Mouse (Mus musculus): Measurements from ENCODE around the gene Prune2. TPM values are rescaled to one million over a fixed set of nuclear protein-coding genes. Genes with fewer than 3 reads are reported as not detected.

Prune2 gene
- polyA plus RNA-seq, 1 experiment = 0.22 TPM

DNA sequence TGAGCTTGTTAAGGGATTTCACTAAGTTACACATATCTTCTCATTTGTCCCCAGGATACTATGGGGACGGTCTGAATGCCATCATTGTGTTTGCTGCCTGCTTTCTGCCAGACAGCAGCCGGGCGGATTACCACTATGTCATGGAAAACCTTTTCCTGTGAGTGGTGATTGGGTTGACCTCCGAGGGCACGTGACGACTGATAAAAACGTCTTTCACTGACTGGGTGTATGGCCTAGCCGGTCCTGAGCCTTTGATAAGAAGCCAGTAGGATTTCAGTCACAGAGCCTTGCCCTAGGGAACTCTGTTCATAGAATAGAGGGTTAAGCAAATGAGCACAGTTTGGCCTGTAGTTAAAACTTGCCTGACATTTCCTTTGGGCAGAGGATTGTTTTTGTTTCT lies 243.1 kb downstream of the Prune2 start:
- TF ChIP-seq POLR2A (IDR thresholded peaks at IDR 0.05; ENCODE audit: low read depth, low read length) = no peak
- no peak for TF ChIP-seq CTCF (IDR thresholded peaks at IDR 0.05; ENCODE audit: extremely low read depth, insufficient read depth, insufficient read length, insufficient replicate concordance)
- no peak for DNase-seq (ENCODE audit: low read depth in 1 of 2, low spot score in 2 of 2)
- Histone ChIP-seq H3K4me1 (ENCODE audit: control insufficient read depth, insufficient read depth, insufficient read length) (no peaks in the 10 kb centered on the region), H3K4me3 (ENCODE audit: extremely low read depth, insufficient read depth, insufficient read length) (no peak overlapping the region), H3K36me3 (ENCODE audit: control insufficient read depth, insufficient read depth, low read length) (no peaks in the 10 kb centered on the region), H3K27ac (ENCODE audit: insufficient read depth, low read length) (no peak overlapping the region), H3K27me3 (ENCODE audit: control insufficient read depth, insufficient read depth, low read length) (no peaks in the 10 kb centered on the region)
- WGBS = 86% methylated on average over 8 of the region's 8 CpGs

GRCm38 (mm10) chr19:17207141-17207540 lies 251.2 kb downstream of the Prune2 start:
- no peak overlapping the region for H3K4me3 ChIP-seq (ENCODE audit: extremely low read depth, insufficient read depth, insufficient read length)
- TF ChIP-seq POLR2A (IDR thresholded peaks at IDR 0.05; ENCODE audit: low read depth, low read length) (no peak), CTCF (IDR thresholded peaks at IDR 0.05; ENCODE audit: extremely low read depth, insufficient read depth, insufficient read length, insufficient replicate concordance) (no peak)
- DNase-seq (ENCODE audit: low read depth in 1 of 2, low spot score in 2 of 2) = no peak
- no peaks in the 10 kb centered on the region for H3K4me1 ChIP-seq (ENCODE audit: control insufficient read depth, insufficient read depth, insufficient read length)
- H3K36me3 ChIP-seq (ENCODE audit: control insufficient read depth, insufficient read depth, low read length) = no peaks in the 10 kb centered on the region
- no peaks in the 10 kb centered on the region for H3K27me3 ChIP-seq (ENCODE audit: control insufficient read depth, insufficient read depth, low read length)
- H3K27ac ChIP-seq (ENCODE audit: insufficient read depth, low read length) = no peak overlapping the region
- WGBS = 90% methylated on average over 7 of the region's 7 CpGs

DNA sequence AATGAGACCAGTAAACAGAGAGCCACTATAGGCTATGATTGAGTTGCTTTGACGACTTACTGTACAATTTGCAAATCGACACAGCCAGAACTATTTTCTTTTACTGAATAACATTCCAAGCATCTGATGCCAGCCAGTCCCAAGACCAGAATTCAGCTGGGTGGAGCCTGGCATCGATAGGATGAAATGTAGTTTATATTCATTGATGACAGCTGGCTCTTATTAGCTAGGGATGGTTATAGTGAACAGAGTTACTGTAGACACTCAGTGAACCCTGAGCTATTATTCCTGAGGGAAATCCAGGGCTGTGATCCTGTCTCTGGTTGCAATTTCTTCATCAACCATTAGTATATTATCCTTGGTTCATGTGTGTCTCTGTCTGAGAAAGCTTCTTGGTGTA lies 254.6 kb downstream of the Prune2 start:
- no peaks in the 10 kb centered on the region for H3K36me3 ChIP-seq (ENCODE audit: control insufficient read depth, insufficient read depth, low read length)
- no peak overlapping the region for H3K27ac ChIP-seq (ENCODE audit: insufficient read depth, low read length)
- no peak overlapping the region for H3K4me3 ChIP-seq (ENCODE audit: extremely low read depth, insufficient read depth, insufficient read length)
- WGBS = 90% methylated on average over 3 of the region's 3 CpGs
- no peaks in the 10 kb centered on the region for H3K27me3 ChIP-seq (ENCODE audit: control insufficient read depth, insufficient read depth, low read length)
- no peak for TF ChIP-seq CTCF (IDR thresholded peaks at IDR 0.05; ENCODE audit: extremely low read depth, insufficient read depth, insufficient read length, insufficient replicate concordance)
- no peak for TF ChIP-seq POLR2A (IDR thresholded peaks at IDR 0.05; ENCODE audit: low read depth, low read length)
- no peak for DNase-seq (ENCODE audit: low read depth in 1 of 2, low spot score in 2 of 2)
- no peaks in the 10 kb centered on the region for H3K4me1 ChIP-seq (ENCODE audit: control insufficient read depth, insufficient read depth, insufficient read length)

DNA sequence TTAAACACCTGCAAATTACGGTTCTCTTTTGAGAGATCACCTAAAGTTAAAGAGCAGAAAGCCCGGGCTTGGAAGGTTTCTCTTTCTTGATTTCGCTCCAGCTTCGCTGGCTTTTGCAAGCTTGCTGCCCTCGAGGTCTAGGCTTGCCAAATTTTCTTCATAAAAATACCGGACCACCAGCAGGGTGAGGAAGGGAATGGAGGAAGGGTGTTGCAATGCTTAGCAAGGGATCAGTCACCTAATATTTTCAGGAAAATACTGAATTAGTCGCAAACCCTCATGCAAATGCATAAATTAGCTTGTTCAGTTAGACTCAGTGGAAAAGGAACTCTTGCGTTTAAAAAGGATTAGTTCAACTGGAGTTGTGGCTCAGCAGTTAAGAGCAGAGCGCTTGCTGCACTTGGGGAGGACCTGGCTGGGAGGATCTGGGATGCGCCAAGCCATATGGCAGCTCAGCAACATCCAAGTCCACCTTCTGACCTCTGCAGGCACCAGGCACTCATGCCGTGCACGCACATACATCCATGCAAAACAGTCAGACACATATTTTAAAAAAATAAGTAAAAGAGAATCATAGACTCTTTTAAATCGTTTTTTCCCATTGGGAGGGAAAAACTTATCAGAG lies 259.1 kb downstream of the Prune2 start:
- Histone ChIP-seq H3K4me1 (ENCODE audit: control insufficient read depth, insufficient read depth, insufficient read length) (no peaks in the 10 kb centered on the region; the same call in 1 of the 2 replicates), H3K27me3 (ENCODE audit: control insufficient read depth, insufficient read depth, low read length) (no peaks in the 10 kb centered on the region), H3K36me3 (ENCODE audit: control insufficient read depth, insufficient read depth, low read length) (no peaks in the 10 kb centered on the region), H3K4me3 (ENCODE audit: extremely low read depth, insufficient read depth, insufficient read length) (no peak overlapping the region), H3K27ac (ENCODE audit: insufficient read depth, low read length) (no peak overlapping the region)
- DNase-seq (ENCODE audit: low read depth in 1 of 2, low spot score in 2 of 2) = no peak
- no peak for TF ChIP-seq CTCF (IDR thresholded peaks at IDR 0.05; ENCODE audit: extremely low read depth, insufficient read depth, insufficient read length, insufficient replicate concordance)
- TF ChIP-seq POLR2A (IDR thresholded peaks at IDR 0.05; ENCODE audit: low read depth, low read length) = no peak
- 69% methylated on average over 13 of the region's 13 CpGs for WGBS

GRCm38 (mm10) chr19:17218195-17218594 lies 262.3 kb downstream of the Prune2 start:
- H3K27me3 ChIP-seq (ENCODE audit: control insufficient read depth, insufficient read depth, low read length) = no peaks in the 10 kb centered on the region
- WGBS = 55% methylated on average over 3 of the region's 3 CpGs
- TF ChIP-seq POLR2A (IDR thresholded peaks at IDR 0.05; ENCODE audit: low read depth, low read length) = no peak
- TF ChIP-seq CTCF (IDR thresholded peaks at IDR 0.05; ENCODE audit: extremely low read depth, insufficient read depth, insufficient read length, insufficient replicate concordance) = no peak

DNA sequence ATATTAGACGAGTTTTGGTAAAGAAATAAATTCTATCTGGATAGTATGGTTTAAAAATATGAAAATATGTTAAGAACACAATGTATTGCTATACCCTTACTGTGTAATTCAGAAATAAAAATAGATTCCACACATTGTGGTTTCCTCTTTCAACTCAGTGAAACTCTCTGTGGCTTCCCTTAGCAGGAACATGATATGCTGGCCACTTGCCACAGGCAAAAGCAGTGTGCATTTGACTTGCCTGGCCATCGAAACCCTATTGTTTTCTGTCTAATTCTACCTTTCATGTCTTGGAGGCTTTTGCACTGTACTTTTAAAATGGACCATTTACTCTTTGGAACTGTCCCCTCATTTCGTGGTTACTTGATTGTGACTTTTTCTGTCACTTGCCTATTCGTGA lies 267.9 kb downstream of the Prune2 start:
- Histone ChIP-seq H3K27ac (ENCODE audit: insufficient read depth, low read length) (no peak overlapping the region), H3K4me3 (ENCODE audit: extremely low read depth, insufficient read depth, insufficient read length) (no peak overlapping the region), H3K4me1 (ENCODE audit: control insufficient read depth, insufficient read depth, insufficient read length) (peaks cover 10% of the 10 kb centered on the region), H3K36me3 (ENCODE audit: control insufficient read depth, insufficient read depth, low read length) (no peaks in the 10 kb centered on the region), H3K27me3 (ENCODE audit: control insufficient read depth, insufficient read depth, low read length) (no peaks in the 10 kb centered on the region)
- peak; percentile 5 to 20 for DNase-seq (ENCODE audit: low read depth in 1 of 2, low spot score in 2 of 2)
- 5% methylated on average over 4 of the region's 4 CpGs for WGBS
- no peak for TF ChIP-seq POLR2A (IDR thresholded peaks at IDR 0.05; ENCODE audit: low read depth, low read length)
- TF ChIP-seq CTCF (IDR thresholded peaks at IDR 0.05; ENCODE audit: extremely low read depth, insufficient read depth, insufficient read length, insufficient replicate concordance) = no peak

More at GRCm38 (mm10) chr19:17218195-17218594, 262.3 kb downstream of the Prune2 start:
- DNase-seq (ENCODE audit: low read depth in 1 of 2, low spot score in 2 of 2) = no peak
- Histone ChIP-seq H3K36me3 (ENCODE audit: control insufficient read depth, insufficient read depth, low read length) (no peaks in the 10 kb centered on the region), H3K27ac (ENCODE audit: insufficient read depth, low read length) (no peak overlapping the region), H3K4me1 (ENCODE audit: control insufficient read depth, insufficient read depth, insufficient read length) (peaks cover 4% of the 10 kb centered on the region), H3K4me3 (ENCODE audit: extremely low read depth, insufficient read depth, insufficient read length) (no peak overlapping the region)

DNA sequence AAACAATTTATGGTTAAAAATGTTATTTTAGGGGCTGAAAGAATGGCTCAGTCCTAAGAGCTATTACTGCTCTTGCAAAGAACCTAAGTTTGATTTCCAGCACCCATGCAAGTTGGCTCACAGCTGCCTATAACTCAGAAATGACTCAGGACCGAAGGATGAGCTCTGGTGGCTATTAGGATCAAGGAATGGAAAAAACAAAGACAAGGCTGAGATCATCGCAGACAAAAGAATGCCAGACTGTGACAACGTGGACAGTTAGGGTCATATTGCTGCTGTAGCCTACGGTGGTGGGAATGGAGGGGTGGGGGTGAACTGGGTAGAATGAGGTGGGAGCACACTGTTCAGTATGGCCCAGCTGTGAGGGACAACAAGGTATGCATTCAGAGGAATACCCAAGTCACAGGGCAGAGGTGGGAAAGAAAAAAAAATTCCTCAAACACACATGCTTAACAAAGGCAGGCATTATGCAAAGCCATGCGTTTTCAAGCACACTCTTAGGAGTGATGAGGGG lies 269.7 kb downstream of the Prune2 start:
- peaks cover 10% of the 10 kb centered on the region; the same call in 1 of the 2 replicates for H3K4me1 ChIP-seq (ENCODE audit: control insufficient read depth, insufficient read depth, insufficient read length)
- H3K36me3 ChIP-seq (ENCODE audit: control insufficient read depth, insufficient read depth, low read length) = no peaks in the 10 kb centered on the region
- no peak for DNase-seq (ENCODE audit: low read depth in 1 of 2, low spot score in 2 of 2)
- H3K27ac ChIP-seq (ENCODE audit: insufficient read depth, low read length) = no peak overlapping the region
- 91% methylated on average over 5 of the region's 5 CpGs for WGBS
- H3K4me3 ChIP-seq (ENCODE audit: extremely low read depth, insufficient read depth, insufficient read length) = no peak overlapping the region
- TF ChIP-seq CTCF (IDR thresholded peaks at IDR 0.05; ENCODE audit: extremely low read depth, insufficient read depth, insufficient read length, insufficient replicate concordance) (no peak), POLR2A (IDR thresholded peaks at IDR 0.05; ENCODE audit: low read depth, low read length) (no peak)
- no peaks in the 10 kb centered on the region for H3K27me3 ChIP-seq (ENCODE audit: control insufficient read depth, insufficient read depth, low read length)

Measured in spleen, adult 2 months (tissue).